Mouse (Mus musculus) induced T-regulatory cell, adult 2 months (primary cell): Measurements from ENCODE around the gene Luc7l.

ENCODE experiments used
- DNase-seq: peaks from one replicate; pipeline ENCODE4 v3.0.0-alpha.2; 2012; ENCODE audit warnings: low read depth

Luc7l gene

DNA sequence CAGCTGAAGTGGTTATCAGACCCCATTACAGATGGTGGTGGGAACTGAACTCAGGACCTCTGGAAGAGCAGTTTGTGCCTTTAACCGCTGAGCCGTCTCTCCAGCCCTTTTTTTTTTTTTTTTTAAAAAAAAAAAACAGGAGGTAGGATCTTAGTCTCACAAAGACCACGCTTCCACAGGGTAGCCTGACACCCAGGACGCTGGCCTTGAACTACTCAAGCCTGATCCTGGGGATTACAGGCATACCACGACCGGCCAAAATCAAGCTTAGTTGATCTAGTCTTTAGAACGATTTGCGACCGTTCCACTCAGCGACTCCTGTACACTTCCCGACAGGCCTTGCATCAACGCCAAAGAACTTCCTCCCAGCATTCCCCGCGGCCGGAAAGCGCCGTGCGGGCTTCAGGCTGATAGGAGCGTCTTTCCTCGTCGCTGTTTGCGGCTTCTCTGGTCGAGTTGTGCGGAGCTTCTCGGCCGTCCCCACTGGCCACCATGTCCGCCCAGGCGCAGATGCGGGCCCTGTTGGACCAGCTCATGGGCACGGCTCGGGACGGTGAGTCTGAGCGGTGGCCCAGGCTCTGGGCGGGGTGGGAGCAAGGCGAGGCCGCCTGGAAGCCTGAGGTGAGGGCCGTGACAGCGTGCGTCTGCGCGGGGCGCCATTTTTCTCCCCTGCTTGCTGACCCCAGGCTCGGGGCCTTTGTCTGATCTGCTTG, at the start of gene Luc7l:
Gene Luc7l (plus strand): TSS at position 358 of the 713 bp plus-strand sequence.
- peak; percentile 94 for DNase-seq

DNA sequence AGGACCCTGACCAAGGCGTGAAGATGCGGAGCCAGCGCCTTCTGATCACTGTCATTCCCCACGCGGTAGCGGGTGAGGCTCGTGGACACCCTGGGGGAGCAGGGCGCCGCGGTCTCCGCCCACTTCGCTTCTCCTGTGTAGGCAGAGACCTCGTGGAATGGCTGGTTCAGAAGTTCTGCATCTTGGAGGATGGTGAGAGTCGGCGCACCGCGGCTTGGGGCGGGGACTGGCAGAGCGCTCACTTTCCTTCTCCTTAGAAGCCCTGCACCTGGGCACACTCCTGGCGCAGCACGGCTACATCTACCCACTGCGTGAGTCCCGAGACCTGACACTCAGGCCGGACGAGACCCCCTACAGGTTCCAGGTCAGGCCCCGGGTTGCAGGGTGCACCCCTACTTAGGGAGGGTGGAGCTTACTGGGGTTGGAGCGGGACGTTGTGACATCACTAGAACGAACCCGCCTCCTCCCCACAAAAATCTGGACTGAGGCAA, 49.3 kb upstream of the Luc7l start:
- DNase-seq: peak; percentile 63

- DNase-seq: no peak
Measured at GRCm38 (mm10) chr17:26204766-26205165, 47.9 kb upstream of the Luc7l start.

DNA sequence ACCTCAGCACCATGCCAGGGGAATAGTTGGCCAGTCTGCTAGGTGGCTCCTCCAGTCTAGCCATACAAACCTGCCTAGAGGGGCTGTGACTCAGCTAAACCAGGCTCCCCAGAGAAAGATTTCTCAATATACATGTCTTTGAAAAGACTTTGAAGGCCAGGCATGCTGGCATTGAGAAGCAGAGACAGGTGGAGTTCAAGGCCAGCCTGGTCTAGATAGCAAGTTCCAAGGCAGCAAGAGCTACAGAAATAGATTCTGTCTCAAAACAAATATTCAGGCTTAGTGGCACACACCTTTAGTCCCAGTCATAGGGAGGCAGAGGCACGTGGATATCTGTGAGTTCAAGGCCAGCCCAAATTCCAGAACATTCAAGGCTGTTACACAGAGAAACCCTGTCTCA, 46.3 kb upstream of the Luc7l start:
- DNase-seq: no peak

DNA sequence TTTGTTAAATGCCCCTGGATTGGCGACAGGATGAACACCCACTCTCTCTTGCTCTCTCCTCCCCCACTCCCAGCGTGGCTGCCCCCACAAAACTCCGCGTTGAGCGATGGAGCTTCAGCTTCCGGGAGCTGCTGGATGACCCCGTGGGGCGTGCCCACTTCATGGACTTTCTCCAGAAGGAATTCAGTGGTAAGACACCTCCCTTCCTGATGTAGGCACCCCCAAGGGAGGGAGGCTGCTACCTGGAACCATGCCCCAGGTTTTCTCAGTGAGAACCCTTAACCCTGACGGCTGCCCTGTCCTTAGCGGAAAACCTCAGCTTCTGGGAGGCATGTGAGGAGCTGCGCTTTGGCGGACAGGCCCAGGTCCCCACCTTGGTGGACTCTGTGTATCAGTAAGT, 45.0 kb upstream of the Luc7l start, which contains the start of gene Arhgdig:
Gene Arhgdig (minus strand): TSS at position 101 of the 400 bp plus-strand sequence.
- no peak for DNase-seq

- no peak for DNase-seq
Measured at GRCm38 (mm10) chr17:26212241-26212640, 40.5 kb upstream of the Luc7l start.

GRCm38 (mm10) chr17:26212681-26213080, 40.0 kb upstream of the Luc7l start:
- DNase-seq: no peak

- DNase-seq: no peak
Measured at GRCm38 (mm10) chr17:26221508-26221907, 31.2 kb upstream of the Luc7l start.

DNA sequence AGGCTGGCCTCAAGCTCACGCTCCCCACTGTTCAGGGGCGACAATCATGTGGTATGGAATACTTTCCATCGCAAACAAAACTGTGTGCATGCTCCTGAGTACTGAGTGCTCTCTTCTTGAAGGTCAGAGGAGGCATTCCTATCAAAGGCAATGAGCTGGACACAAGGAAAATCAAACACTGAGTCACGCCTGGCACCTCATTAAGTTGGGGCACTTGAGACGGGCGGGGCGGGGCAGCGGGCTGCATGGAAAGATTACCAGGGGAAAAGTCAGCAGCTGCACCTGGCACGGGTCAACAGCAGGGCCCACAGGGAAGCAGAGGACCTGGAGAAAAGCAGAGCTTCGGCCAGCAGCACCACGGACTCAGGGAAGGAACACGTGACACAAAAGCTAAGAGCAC, 27.5 kb upstream of the Luc7l start:
- no peak for DNase-seq

GRCm38 (mm10) chr17:26229776-26230175, 22.9 kb upstream of the Luc7l start:
- no peak for DNase-seq

DNA sequence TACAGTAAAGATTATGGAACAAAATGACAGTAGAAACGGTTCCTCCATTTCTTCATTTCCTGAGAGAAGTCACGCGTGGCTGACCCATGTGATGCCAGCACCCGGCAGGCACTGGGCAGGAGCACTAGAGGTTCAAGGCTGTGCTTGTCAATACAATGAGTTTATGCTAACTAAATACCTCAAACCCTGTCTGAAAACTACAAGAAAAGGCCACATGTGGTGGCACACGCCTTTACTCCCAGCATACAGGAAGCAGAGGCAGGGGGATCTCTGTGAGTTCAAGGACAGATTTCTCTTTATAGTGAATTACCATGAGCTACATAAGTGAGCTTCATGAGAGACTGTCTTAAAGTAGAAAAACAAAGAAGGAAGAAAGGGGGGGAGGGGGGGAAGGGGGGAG, 21.5 kb upstream of the Luc7l start:
- no peak for DNase-seq

- DNase-seq: peak; percentile 59
Measured at GRCm38 (mm10) chr17:26232863-26233262, 19.8 kb upstream of the Luc7l start.

GRCm38 (mm10) chr17:26234386-26234785, 18.3 kb upstream of the Luc7l start:
- peak; percentile 55 for DNase-seq

- peak; percentile 49 for DNase-seq
Measured at GRCm38 (mm10) chr17:26235077-26235815, 17.4 kb upstream of the Luc7l start.

GRCm38 (mm10) chr17:26237667-26238066, 15.0 kb upstream of the Luc7l start:
- no peak for DNase-seq

DNA sequence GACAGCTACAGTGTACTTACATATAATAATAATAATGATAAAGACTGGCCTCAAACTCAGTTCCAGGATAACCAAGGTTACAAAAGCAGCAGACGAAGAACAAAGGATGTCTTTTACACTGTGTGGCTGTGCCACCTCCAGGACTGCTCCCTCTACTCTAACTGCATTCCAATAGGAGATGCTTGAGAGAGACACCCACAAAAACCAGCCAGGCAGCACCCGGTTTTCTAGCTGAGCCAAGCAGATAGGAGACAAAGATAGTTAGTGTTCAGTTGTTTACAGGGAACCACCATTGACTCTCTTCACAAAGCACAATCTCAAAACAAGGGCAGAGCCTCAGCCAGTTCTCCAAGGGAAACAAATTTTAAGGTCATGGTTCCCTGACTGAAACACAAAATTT, 13.1 kb upstream of the Luc7l start:
- peak; percentile 36 for DNase-seq

GRCm38 (mm10) chr17:26240120-26240790, 12.4 kb upstream of the Luc7l start:
- DNase-seq: peak; percentile 77

- DNase-seq: no peak
Measured at GRCm38 (mm10) chr17:26240990-26241389, 11.7 kb upstream of the Luc7l start.

DNA sequence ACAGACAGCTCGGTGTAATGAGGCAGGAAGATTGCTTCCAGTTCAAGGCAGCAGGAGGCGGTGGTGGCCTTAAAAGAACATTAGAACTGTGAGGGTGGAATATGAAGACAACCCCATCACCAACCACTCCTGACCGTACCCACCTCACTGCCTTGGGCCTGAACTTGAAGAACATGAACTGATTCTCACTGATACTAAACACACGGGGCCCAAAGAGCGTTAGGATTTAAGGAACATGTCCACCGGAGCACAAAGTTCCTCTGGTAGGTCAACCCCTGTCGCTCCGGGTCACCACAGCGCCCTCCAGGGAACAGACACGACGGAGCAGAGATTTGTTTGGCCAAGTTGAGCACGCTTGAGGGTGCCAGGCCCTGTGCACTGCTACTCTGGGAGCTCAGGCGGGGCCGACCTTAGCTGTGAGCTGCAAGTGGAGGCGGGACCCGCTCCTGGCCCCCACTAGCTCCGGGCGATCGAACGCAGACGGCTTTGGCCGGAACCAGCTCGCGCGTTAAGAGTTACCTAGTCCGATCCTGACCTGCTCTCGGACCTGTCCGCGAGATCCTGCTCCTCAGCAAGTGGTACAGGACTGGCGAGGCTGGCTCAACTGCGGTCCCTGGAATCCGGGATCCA, 9.1 kb upstream of the Luc7l start:
- DNase-seq: peak; percentile 85

DNA sequence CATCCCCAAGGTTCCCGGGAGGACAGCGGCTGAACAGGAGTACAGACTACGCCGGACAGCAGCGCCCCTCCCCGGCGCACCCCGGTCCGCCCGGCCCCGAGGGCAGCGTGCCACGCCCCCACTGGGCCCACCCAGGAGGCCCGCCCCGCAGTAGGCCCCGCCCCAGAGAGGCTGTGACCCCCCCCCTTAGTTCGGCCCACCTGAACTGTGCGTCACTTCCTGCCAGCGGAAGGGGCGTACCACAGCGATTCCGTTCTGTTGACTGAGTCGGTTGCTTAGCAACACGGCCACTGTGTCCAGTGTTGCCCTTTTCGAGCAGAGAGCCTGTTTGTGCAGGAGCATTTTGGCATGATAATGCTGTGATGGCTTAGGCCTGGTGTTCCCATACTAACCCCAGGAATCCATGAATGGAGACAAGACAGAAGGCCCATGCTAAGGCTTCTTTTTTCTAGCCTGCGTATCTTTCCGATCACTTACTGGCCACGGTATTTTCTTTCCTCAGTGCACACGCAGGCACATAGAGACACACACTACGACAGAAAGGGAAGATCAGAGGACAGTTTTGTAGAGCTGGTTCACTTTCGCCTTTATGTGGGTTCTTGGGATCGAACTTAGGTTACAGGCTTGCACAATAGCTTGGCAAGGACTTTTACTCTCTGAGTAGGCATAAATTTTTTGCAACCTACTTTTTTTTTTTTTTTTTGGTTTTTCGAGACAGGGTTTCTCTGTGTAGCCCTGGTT, 8.4 kb upstream of the Luc7l start, which contains the start of gene Fam234a:
Gene Fam234a (minus strand): TSS at position 142 of the 741 bp plus-strand sequence.
- DNase-seq: peak; percentile 98

- DNase-seq: no peak
Measured at GRCm38 (mm10) chr17:26251886-26252538, 684 bp upstream of the Luc7l start.
